Mouse (Mus musculus) neutrophil, adult 5-6 weeks (primary cell): Measurements from ENCODE around the gene Sox5. TPM values are rescaled to one million over a fixed set of nuclear protein-coding genes. Genes with fewer than 3 reads are reported as not detected.
A peak's percentile ranks its signal among the peaks of the same experiment; 100 is the strongest.

ENCODE experiments used
- ATAC-seq: fragments of 151-379, 151-347 bp; 2 replicates; pipeline ENCODE4 v1.8.0; 2017; ENCODE audit warnings: mild to moderate bottlenecking, moderate TSS enrichment; ENCODE audit not compliant: insufficient number of reproducible peaks, poor library complexity, low FRiP score, severe bottlenecking; ENCODE audit errors: extremely low read depth
- total RNA-seq: library from RNA; stranded (forward); fragments of 200-1000 nt; gene quantifications from 2 replicates; pipeline ENCODE4 v1.2.3, GENCODE M21; 2017

Gene Sox5
- total RNA-seq, 1 experiment from 2014 or later: 0.70 TPM

DNA sequence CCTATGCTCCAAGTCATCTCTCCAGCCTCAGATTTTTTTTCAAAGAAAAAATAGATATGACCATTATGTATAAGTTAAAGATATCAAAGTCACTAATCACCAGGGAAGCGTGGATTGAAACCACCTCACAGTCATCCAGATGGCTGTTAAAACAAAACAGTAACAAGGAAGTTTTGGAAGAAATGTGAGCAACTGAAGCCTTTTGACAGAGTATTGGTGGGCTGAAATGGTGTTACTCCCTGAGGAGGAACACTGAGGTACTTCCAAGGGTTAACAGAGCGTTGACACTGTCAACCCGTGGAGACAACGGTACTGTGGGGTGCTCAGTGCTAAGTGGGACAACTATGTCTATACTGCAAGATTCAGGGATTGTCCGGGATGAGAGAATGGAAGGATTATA, 44.0 kb downstream of the Sox5 start:
- no peak for ATAC-seq

DNA sequence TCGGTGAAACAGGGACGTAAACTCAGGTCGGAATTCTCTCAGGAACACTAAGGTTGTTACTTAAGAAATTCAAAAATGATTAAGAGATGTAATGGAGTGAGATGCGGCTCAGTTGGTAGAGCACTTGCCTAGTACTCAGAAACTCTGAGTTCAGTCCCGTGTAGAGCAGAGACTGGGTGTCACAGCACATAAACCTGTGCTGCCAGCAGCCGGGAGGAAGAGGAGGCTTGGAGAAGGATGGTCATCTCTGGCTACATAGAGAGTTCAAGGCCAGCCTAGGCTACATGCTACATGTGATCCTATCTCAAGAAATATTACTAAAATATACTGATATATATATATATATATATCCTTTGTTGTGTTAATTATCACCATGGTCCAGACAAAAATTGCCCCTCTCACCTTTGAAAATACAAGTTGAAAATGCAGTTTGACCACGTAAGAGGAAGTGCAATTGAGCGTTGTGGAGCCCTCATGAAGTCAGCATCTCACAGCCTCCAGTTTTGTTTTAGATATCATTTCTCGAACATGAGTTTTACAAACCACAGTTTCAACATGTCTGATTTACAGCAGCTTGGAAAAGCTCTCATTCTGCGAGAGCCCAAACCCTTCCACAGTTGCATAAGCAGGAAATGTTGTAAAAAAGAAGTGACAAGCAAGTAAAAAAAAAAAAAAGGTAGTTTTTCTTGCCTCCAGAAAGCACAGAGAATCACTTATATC, 50.4 kb downstream of the Sox5 start:
- no peak for ATAC-seq

DNA sequence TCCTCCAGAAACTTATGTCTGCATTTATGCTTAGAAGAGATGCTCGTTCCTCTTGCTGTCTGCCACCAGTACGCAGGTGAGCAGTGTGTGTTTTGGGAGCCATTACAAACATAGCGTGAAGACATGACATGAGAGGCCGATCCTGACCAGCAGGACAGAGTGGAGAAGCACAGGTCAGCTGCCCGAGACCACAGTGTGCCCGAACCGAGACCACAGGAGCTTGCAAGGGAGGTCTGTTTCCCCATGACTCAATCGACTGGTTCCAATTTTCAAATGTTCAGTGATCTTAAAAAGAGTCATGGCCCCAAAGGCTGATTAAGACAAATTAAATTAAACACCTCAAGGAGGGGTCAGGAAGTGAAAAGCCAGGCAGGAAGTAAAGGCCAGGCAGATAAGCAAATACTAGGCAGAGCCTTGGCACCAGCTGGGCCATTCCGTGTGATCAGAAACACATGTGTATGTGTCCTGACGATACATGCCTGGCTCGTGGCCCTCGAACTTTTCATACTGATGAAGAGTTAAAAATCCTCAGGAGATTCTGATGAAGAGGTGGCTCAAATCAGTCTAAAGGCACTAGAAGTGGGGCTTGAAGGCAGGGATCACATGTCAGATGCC, 58.1 kb downstream of the Sox5 start:
- ATAC-seq: no peak

DNA sequence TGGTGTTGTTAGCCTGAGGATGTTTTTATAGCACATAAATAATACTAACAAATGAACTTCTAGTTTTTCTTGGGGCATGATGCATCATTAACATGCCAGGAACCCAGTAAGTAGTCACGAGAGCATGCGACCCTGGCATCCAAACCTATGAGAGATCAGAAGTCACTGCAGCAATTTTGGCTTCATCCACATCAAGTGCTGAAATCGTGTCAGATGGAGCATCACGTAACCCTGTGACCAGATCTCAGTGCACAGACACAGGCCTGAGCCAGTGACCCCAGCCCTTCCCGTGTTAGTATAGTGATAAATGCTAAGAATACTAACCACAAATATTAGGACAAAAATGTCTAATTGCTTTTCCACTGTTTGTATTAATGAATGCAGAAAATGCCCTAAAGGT, 58.8 kb downstream of the Sox5 start:
- ATAC-seq: no peak

DNA sequence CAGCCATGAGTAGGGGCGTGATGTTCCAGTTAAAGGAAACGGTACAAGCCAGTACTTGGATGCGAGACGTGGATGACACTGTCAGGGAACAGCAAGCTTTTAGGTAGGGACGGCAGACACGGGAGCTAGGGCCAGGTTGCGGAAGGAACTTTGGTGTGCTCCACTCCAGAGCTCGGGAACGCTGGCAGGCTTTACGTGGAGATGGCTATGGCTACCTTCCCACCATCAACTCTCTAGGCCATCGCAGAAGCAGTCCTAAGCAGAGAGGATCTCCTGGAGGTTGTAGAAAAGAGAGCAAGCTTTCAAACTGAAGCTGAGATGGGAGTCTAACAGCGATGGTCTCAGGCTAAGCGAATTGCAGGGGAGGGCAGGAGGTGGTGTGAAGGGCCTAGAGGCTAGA, 60.9 kb downstream of the Sox5 start:
- ATAC-seq: no peak

DNA sequence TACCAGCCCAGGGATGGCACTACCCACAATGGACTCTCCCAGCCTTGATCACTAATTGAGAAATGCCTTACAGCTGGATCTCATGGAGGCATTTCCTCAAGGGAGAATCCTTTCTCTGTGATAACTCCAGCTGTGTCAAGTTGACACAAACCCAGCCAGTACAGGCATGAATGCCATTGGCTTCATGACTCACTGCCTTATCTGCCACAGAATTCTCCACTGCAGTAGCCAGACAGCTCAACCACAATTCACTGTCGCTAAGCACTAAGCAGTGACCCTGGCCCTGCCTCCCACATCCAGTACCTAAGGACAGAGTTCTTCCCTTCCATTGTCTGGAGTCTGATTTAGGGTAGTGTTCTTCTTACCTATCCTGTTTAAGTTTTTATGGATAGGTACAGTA, 65.4 kb downstream of the Sox5 start:
- no peak for ATAC-seq

DNA sequence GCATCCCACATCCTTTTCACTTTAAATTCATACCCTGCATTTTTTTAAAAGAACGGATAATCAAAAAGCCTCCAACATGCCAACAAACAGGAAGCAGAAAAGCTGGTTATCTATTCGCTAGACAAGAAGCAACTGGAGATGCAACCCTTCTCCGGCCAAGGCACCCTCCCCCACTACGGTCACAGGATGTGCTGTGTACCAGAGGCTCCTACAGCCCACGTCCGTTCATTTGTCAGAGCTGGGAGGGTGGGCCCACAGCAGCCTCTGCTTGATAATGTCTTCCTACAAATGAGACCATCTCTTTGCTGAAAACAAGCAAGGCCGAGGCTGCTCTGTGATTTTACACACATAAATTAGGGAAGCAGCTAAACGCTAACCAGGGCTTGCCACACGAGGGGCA, 69.9 kb downstream of the Sox5 start:
- ATAC-seq: no peak

DNA sequence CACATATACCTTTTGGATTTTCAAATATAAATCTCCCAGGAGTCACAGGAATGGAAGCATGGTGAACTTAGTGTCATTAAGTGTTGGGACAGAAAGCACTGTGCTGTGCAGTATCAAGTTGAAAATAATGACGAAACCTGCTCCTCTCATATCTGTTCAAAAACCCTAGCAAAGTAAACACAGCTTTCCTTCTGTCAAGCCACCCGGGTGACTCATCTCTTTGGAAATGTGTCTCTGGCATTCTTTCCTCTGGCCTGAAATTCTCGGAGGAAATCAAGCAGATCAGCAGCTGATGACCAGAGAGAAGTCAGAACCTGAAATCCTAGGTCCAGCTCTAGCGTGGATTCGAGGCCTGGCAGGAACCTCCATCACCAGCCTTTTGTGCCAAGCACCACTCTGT, 71.0 kb downstream of the Sox5 start:
- no peak for ATAC-seq

DNA sequence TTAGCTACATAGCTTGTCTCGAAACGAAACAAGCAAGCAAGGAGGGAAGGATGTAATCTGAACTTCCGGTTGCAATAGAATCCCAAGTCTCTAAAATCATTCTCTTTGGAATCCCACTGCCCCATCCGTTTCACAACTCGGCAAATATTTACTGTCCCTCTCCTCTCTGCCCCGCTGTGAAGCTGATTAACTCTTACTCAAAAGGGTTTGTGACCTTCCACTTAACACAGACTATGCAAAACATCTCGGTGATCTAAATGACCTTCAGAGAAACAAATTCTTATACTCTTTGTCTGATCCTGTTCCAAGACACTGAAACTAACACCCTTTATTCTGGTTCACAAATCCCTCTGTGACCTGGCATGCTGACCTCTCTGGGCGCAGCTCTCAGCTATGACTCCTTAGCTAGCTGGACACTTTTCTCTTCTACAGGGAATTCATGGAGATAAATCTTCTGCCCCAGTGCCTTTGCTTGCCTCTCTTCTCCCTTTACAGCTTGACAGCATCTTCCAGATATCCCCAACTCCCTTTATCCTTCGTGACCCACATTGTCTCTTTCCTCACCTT, 72.1 kb downstream of the Sox5 start:
- ATAC-seq: no peak

DNA sequence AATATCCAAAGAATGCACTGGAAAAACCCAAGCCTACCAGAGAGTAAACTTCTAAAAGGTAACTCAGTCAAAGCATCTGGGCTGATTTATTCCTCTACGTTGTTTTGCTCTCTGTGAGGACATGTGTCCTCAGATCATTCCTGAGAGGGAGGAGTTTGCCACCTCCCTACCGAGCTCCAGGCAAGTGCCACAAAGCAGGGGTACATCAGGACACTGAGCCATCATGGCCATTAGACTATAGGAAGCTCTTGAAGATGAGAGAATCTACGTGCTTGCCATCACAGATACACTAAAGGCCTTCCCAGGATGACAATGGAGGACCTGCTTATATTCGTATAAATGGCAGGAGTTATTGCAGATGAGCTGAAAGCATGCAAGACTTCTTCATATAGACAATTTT, 73.4 kb downstream of the Sox5 start:
- ATAC-seq: no peak

DNA sequence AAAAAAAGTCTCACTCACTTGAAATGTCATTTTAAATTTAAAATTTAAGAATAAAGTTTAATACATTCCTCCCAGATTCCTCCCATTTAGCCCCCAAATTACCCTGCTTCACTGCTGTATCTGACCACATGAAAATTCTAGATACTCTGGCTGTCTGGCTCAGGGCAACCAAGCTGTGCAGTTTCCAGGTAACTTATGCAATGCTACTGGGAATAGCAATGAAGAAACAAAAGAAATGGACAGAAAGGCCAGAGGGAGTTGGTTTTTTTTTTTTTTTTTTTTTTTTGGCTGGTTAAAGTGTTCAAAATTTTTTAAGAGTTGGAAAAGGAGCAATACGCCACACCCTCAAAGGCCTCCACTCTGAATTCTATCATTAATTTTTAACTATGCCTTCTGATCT, 73.8 kb downstream of the Sox5 start:
- ATAC-seq: no peak

DNA sequence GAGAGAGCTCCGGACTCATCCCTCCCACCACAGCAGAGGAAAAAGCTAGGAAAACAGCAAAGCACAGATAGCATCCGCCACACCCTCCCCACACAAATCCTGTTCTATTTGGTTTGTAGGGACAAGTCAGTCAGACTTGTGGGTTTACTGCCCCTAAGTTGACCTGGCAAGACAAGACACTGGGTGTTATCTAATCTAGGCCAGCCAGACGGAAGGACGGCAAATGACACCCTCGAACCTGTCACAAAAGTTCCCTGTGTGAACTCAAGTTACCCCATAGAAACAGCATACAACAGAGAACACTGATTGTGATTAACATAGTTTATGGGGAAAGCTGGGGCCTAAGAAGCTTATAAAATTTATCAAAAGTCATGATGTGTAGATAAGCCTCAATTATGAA, 76.8 kb downstream of the Sox5 start:
- no peak for ATAC-seq

DNA sequence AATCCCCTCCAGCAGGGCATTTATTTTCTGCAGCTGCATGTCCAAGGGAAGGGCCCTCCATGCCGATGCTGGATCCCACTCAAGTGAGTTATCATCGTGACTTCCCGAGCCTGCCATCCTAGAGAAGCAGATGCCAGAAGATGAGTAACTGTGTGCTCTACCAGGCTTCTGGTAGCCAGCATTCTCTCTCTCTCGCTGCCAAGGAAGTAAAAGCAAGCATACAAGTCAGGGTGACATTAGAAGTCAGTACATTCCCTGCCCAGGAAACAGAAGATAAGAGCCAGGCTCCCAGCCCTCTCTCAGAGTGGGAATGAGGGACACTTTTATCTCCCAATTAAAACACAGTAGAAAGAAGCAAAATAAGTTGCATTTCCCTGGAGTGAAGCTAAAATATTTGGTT, 86.1 kb downstream of the Sox5 start:
- ATAC-seq: no peak

DNA sequence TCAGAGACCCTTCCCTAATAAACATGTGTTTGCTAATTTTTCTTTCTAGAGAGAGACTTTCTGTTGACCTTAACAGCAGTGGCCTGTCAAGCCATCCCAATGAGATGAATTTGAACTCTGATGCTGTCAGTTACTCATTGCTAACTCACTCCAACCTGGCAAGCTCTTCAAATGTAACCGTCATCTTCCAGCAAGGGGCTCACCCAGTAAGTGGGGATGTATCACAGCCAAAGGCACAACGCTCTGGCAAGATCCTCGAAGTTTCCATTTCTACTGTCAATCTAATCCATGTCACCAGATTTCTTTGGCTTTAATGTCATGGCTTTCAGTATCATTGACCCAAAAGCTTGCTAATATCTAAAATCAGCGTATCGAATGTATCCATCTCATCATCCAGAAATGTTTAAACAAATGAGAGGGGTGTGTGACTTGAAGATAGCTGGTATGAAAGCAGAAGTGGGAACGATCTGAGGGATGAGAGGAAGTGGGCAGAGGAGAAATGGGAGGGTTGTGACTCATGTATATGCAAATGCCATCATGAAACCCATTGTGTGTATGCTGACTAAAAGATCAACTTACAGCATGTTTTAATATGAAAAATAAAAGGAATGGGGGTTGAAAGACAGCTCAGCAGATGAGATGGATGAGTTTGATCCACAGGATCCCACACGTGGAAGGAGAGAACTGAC, 88.4 kb downstream of the Sox5 start:
- ATAC-seq: peak; percentile 46; the same call in 1 of the 2 replicates

DNA sequence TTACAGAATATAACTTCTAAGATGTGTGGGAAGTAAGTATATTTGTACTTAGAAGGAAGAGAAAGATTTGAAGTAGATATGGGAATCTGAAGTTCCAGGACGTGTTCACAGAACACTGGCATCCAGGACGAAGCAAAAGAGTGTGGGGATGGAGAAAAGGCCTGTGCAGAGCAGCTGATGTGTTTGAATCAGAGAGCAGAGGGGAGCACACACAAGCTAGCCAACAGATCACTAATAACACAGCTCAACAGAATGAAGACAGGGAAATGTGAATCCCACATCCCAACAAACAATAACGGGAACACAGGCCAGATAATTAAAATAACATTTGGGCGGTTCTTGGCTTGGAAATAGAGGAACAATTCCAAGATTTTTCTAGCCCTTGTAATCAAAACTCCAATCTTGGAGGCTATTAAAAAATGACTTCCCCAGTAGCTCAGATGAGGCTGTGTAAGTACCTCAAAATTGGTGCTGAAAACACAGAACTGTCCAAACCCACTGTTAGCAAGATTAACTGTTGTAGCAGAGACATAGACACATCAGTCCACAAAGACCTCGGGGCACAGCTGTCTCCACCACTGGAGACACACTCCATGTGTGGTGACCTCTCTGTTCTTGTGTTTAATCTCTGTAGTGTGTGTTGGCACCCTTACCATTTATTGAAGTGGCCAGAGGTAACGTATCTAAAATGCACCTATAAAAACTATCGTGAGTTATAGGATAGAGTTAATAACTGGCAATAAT, 90.3 kb downstream of the Sox5 start:
- no peak for ATAC-seq

DNA sequence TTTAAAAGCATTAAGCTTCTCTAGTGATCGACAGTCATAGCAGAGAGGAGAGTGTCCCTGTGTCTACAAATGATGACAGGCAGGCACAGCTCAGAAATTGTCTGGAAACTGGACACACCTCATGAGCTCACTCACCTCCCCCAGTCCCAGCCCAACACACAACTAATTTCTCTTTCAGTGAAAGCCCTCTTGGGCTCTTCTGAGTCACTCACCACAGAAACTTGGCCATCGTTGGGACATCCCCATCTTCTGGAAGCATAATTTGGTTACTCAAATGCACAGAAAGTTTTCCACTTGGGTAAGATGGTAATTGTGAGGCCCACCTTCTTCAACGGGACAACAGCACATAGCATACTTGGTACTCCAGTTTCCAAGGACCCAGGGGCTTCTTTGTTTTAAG, 92.7 kb downstream of the Sox5 start:
- no peak for ATAC-seq

DNA sequence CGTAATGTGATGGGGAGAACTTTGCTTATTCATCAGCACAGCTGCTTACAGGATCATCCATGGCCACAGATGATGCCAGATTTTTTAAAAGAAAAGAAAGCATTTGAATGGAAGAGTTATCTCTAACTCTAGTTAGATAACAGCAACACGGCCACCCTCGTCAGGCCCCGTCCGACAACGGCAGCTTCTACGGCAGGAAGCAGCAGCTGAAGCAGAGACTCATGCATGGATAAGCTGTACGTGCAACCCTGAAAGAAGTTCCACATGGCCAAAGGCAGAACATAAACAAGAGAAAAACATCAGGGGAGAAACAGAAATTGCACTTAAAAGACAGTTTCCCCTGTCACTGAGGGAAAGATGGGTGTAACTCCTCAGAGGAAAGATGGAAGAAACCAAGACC, 94.1 kb downstream of the Sox5 start:
- ATAC-seq: peak; percentile 67

DNA sequence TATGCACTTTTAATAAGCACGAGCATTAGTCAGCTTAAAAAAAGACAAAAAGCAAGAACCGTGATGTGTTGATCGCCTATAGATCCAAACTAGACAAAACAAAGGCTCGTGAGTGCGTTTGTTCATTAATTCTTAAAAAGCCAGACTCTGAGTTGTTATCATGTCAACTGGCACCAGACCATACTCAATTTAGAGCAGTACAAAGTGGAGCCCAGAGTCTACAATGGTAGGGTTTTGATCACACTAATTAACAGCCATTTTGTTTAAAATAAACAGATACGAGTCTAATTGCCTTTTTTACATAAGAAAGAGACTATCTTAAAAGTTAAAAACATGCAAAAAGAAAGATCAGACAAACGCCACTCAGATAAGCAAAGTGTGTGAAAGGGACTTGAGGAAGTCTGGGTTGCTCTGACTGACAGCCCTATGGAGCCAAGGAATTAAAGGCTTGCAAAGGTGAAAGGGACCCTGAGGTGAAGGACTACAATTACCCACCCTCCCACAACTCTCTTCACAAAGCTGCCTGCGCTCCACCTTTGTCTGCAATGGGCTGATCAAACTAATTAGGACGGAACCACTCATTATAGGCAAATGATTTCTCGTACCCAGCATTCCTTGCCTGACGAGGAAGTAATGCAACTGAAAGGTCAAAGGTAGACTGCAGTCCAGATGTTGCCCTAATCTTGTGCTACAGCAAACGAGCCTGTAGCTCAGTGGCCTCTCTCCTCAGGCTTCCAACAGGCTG, 100.6 kb downstream of the Sox5 start:
- no peak for ATAC-seq
